In genomic region chr7:123398828-123399227, GRCm38 (mm10) we compare ENCODE assay signal across 8 mouse cellular contexts. TPM values are rescaled to one million over a fixed set of nuclear protein-coding genes. Genes with fewer than 3 reads are reported as not detected.
DNase-seq lines count a peak whose midpoint lies in the region; ATAC-seq and TF ChIP-seq lines count a peak whose summit lies in the region.

No protein-coding gene starts in this region.

- peak; percentile 52 for DNase-seq in CD4-positive, CD25-positive, alpha-beta regulatory T cell, adult 2 months (ENCODE audit: low read depth, low spot score)
- peak; percentile 82 for DNase-seq in adipocyte (ENCODE audit: low spot score)
- peak; percentile 21 to 54 for DNase-seq in heart, adult 9 months (ENCODE audit: low spot score in 2 of 2)
- peak; percentile 61 for DNase-seq in liver, postnatal 0 days
- peak; percentile 55 to 77 for DNase-seq in right cerebral cortex, postnatal 10 days (ENCODE audit: low spot score in 2 of 2)

- H3K4me3 ChIP-seq in cortical plate, adult 2 months (ENCODE audit: insufficient read depth, low read length) = no peak overlapping the region
- no peak overlapping the region for H3K4me3 ChIP-seq in kidney, embryonic 16.5 days (ENCODE audit: low read length)
- H3K4me3 ChIP-seq in liver, postnatal 0 days (ENCODE audit: low read depth, low read length) = no peak overlapping the region

- H3K27ac ChIP-seq in cortical plate, adult 2 months (ENCODE audit: insufficient read depth, low read length) = no peak overlapping the region
- no peak overlapping the region for H3K27ac ChIP-seq in kidney, embryonic 16.5 days (ENCODE audit: low read length)
- H3K27ac ChIP-seq in liver, postnatal 0 days (ENCODE audit: low read depth) = no peak overlapping the region

- no peak overlapping the region for H3K4me2 ChIP-seq in kidney, embryonic 16.5 days (replicated peaks; ENCODE audit: low read depth, low read length)
- no peak overlapping the region for H3K4me2 ChIP-seq in liver, postnatal 0 days (ENCODE audit: low read depth, low read length)

- TF ChIP-seq CTCF in cortical plate, adult 2 months (IDR thresholded peaks at IDR 0.05; ENCODE audit: extremely low read depth, insufficient read depth, low read length) = peak; percentile 79
- TF ChIP-seq CTCF in liver, postnatal 0 days (IDR thresholded peaks at IDR 0.05; ENCODE audit: low read depth) = peak; percentile 89

- no peaks in the 10 kb centered on the region for H3K4me1 ChIP-seq in cortical plate, adult 2 months (ENCODE audit: control insufficient read depth, insufficient read depth, low read length)
- H3K4me1 ChIP-seq in kidney, embryonic 16.5 days (ENCODE audit: insufficient read depth, low read length) = no peaks in the 10 kb centered on the region
- H3K4me1 ChIP-seq in liver, postnatal 0 days (ENCODE audit: insufficient read depth) = peaks cover 3% of the 10 kb centered on the region; the same call in 1 of the 2 replicates

- H3K27me3 ChIP-seq in kidney, embryonic 16.5 days (ENCODE audit: insufficient read depth, low read length) = no peaks in the 10 kb centered on the region
- no peaks in the 10 kb centered on the region for H3K27me3 ChIP-seq in liver, postnatal 0 days (ENCODE audit: insufficient read depth, low read length)

- no peak for TF ChIP-seq POLR2A in cortical plate, adult 2 months (IDR thresholded peaks at IDR 0.05; ENCODE audit: extremely low read depth, insufficient read depth, low read length)

- H3K36me3 ChIP-seq in kidney, embryonic 16.5 days (ENCODE audit: insufficient read depth, low read length) = peaks cover 18% of the 10 kb centered on the region
- peaks cover 17% of the 10 kb centered on the region for H3K36me3 ChIP-seq in liver, postnatal 0 days (replicated peaks; ENCODE audit: insufficient read depth, low read length)

- no peak overlapping the region for H3K9ac ChIP-seq in kidney, embryonic 16.5 days (replicated peaks; ENCODE audit: low read length)
- H3K9ac ChIP-seq in liver, postnatal 0 days (replicated peaks) = no peak overlapping the region

- no peak for ATAC-seq in CD4-positive, CD25-positive, alpha-beta regulatory T cell, adult 4 months
- ATAC-seq in kidney, embryonic 16.5 days (ENCODE audit: low FRiP score, low TSS enrichment) = peak; percentile 82; the same call in 1 of the 2 replicates
- ATAC-seq in liver, postnatal 0 days = peak; percentile 59; the same call in 1 of the 2 replicates

- no peak for TF ChIP-seq EP300 in liver, postnatal 0 days (IDR thresholded peaks at IDR 0.05; ENCODE audit: low read depth)

- 27% methylated on average over 7 of the region's 7 CpGs for WGBS in kidney, embryonic 16.5 days
- WGBS in liver, postnatal 0 days (ENCODE audit: insufficient replicate concordance) = 22% methylated on average over 7 of the region's 7 CpGs

- no peaks in the 10 kb centered on the region for H3K9me3 ChIP-seq in kidney, embryonic 16.5 days (ENCODE audit: low read length)
- H3K9me3 ChIP-seq in liver, postnatal 0 days (ENCODE audit: low read length) = no peaks in the 10 kb centered on the region

RNA-seq across cellular contexts. Expression of gene Arhgap17, which starts 29.1 kb away (rescaled TPM):
- 10 to 100 TPM; 22.5 to 22.7 TPM for polyA plus RNA-seq in CD4-positive, CD25-positive, alpha-beta regulatory T cell, adult 4 months (2017; shearing (Covaris generic))
- polyA plus RNA-seq in cortical plate, adult 2 months (2012; rRNA removed) = 17.2 and 20.1 TPM in 2 replicates
- polyA plus RNA-seq in kidney, embryonic 16.5 days (2015; fragmentation: Nextera tagmentation; extraction: Ambion mirVana) = 21.3 and 26.9 TPM in 2 replicates
- polyA plus RNA-seq in liver, postnatal 0 days (2015; fragmentation: Nextera tagmentation; extraction: Ambion mirVana) = 6.0 and 6.8 TPM in 2 replicates

RNA-seq across cellular contexts. Expression of gene Lcmt1, which starts 29.2 kb away (rescaled TPM):
- polyA plus RNA-seq in CD4-positive, CD25-positive, alpha-beta regulatory T cell, adult 4 months (2017; shearing (Covaris generic)) = 10 to 100 TPM; 25.5 to 32.4 TPM
- 92.4 and 97.5 TPM in 2 replicates for polyA plus RNA-seq in cortical plate, adult 2 months (2012; rRNA removed)
- 58.5 and 59.9 TPM in 2 replicates for polyA plus RNA-seq in kidney, embryonic 16.5 days (2015; fragmentation: Nextera tagmentation; extraction: Ambion mirVana)
- polyA plus RNA-seq in liver, postnatal 0 days (2015; fragmentation: Nextera tagmentation; extraction: Ambion mirVana) = 10.8 and 12.2 TPM in 2 replicates
